Mouse (Mus musculus): ENCODE data around the gene Parp14.
A peak's percentile ranks its signal among the peaks of the same experiment; 100 is the strongest.
"Not testable (repeated sequence)": the region's sequence is repeated elsewhere in the genome, so short reads cannot be mapped to it uniquely, and the experiment has no call there.

Gene Parp14

DNA sequence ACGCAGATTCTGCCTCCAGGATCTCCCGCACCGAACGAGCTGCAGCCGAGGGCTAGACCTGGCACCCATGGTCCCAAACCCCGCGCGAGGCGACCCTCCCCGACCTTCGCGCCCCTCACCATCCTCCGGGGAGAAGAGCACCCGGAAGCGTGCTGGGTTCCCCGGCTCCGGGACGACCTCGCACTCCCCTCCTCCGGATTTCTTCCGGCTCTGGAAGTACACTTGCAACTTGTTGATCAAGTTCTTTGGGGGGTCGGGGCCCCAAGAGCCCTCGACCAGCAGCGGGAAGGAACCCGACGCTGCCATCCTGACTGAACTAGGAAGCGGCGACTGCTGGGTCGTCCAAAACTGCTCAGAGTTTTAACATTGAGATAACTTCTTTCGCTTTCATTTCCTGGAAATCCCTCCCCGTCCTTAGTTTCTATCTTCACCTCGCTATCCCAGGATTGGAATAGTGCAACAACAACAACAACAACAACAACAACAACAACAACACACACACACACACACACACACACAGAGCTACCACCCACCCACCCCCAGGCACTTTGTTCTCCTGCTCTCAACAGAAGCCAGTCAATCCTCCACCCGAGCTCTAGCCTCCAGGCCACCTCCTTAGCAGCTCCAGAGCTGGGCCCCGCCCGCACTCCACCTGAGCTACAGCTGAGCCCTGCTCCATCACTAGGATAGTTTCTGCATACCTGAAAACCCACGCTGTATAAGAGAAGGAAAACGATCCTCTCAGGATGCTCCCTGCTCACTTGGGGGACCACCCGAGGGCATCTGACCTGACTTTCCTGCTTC lies at the start of gene Parp14:
Parp14 (minus strand) TSS at position 497 of the 804 bp plus-strand sequence.
- peak; percentile 57 to 67 for DNase-seq (ENCODE audit: low spot score in 2 of 2)

DNA sequence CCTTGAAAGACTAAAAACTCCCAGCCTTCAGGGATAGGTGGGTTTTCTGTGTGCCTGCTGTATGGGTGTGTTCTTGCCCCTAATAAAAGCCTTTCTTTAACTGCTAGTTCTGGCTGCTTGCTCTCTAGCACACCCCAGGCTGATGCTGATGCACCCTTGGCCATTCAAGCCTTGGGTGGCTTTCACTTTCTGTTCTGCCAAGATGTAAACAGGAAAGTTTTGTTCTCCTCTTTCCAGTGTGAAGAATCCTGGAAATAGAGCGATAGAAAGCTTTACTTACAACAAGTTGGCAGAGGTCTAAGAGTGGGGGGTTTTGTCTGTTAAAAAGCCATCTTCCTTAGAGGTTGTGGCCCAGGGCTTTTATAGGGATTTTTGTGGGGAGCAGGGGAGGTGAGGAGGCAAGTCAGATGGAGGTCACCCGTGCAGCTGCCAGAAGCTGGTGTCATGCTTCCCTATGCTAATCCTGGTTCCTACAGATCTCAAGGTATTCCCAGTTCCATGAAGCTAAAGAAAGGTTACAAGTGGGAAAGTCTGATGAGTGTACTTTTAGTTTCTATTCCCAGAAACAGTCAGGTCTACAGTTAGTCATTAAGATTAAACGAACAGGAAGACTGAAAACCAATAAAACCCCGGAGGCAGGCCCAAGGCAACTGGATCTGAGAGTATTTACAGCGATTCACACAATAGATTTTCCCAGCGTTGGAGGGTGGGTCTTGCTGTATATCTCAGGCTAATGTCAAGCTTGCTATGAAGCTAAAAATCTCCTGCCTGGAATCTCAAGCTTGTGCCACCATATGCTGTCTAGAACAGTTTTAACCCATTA lies 47.6 kb upstream of the Parp14 start:
- DNase-seq (ENCODE audit: low spot score in 2 of 2): peak in 1 of 2 experiments; percentile 8

DNA sequence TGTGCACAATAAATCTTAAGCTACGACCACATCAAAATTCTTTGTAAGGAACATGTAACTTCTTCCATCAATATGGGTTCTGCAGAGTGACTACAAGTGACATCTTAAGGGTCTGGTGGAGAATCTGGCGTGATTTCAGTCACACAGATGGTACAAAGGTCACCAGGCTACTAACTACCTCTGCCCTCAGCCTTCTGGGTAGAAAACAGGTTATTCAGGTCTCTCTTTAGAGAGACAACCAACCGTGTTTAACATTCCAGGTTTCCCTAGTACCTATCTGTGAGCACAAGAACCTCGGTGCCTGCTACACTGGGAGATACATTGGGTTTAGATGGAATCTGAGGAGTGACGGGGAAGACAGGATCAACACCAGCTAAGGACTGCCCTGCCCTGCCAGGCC lies 43.0 kb upstream of the Parp14 start:
- no peak for DNase-seq (ENCODE audit: low spot score in 2 of 2)

GRCm38 (mm10) chr16:35913526-35913925 lies 42.2 kb upstream of the Parp14 start:
- DNase-seq (ENCODE audit: low spot score in 2 of 2): no peak

- DNase-seq (ENCODE audit: low spot score in 2 of 2): no peak
Observed at GRCm38 (mm10) chr16:35911449-35911848, 40.1 kb upstream of the Parp14 start.

- DNase-seq (ENCODE audit: low spot score in 2 of 2): peak; percentile 46 to 52
Observed at GRCm38 (mm10) chr16:35907432-35908201, 36.3 kb upstream of the Parp14 start.

- DNase-seq (ENCODE audit: low spot score in 2 of 2): no peak
Observed at GRCm38 (mm10) chr16:35906887-35907286, 35.5 kb upstream of the Parp14 start.

DNA sequence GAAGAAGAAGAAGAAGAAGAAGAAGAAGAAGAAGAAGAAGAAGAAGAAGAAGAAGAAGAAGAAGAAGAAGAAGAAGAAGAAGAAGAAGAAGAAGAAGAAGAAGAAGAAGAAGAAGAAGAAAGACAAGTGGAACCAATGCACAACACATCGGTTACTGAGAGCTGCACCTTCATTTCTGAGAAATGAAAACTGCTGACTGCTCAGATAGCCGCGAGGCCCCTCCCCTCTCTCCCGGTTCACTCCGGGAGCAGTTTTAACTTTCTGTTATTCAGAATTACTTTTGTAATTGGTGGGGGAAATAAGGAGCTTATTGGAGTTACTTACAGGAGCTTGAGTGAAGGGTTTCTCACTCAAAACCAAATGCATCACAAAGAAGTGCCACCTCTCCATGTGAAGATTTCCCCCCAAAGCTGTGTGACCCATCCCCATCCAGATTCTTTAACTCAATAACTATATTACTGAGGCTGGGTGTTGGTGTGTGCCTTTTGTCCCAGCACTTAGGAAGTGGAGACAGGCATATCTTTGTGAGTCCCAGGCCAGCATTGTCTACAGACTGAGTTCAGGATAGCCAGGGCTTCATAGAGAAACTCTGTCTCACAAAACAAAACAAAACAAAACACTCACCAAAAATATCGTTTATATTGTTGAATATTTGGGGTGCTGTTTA lies 34.6 kb upstream of the Parp14 start:
- no peak for DNase-seq (ENCODE audit: low spot score in 2 of 2)

DNA sequence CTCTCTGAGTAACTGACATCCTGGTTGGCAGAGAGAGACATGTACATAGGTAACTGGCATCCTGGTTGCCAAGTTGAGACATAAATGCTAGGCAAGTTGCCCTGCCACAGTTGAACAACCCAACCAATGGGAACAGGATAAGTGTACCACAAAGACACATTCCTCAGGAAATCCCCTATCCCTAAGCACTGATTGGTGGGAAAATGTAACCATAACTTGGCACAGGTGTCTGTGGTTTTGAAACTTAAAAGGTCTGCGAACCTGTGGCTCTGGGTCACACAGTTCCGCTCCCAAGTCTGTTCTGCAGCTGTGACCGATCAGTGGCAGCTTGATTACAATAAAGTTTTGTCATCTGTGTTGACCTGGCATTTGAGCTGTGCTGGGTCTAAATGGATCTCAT lies 34.0 kb upstream of the Parp14 start:
- DNase-seq (ENCODE audit: low spot score in 2 of 2): no peak

DNA sequence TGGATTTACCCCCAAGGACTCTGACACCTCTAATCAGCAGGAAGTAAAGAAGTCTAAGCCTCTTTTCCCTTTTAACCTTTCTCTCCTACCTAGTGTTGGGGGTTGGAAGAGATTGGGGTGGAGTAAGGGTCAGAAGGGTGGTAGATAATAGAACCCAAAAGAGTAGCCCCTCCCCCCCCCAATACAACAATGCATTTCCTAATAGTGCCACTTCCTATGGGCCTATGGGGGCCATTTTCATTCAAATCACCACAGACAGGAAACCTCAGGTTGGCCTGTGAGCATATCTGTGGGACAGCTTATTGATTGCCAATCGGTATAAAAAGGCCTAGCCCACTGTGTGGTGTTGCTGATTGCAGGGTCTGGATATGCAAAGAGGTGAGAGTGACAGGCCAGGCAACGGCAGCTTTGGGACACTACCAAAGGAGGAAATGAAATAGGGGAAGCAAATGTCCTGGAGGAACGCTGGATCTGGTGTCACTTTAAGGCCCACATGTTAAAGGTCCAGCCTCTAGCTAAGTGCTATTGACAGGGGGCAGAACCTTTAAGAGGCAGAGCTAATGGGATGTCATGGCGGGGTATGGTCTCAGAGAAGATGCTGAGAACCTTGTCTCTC lies 32.9 kb upstream of the Parp14 start:
- no peak for DNase-seq (ENCODE audit: low spot score in 2 of 2)

- no peak for DNase-seq (ENCODE audit: low spot score in 2 of 2)
Observed at GRCm38 (mm10) chr16:35903014-35903640, 31.8 kb upstream of the Parp14 start.

DNA sequence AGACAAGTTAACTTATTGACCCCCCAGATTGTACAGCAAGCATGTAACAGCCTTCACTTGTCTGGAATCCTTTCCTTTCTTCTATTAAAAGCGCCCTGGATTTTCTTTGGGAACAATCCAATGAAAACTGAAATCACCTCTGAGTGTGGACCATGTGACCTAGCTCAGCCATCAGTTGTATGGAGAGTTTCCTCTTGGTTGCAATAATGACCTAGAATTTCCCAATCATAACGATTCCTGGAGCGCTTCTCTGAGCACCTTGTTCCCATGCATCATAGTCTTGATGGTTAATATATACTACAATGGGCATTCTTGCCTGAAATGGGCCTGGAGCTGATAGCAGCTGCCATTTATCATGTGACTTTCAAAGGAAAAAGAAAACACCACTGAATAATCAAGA lies 29.2 kb upstream of the Parp14 start:
- DNase-seq (ENCODE audit: low spot score in 2 of 2): no peak

- DNase-seq (ENCODE audit: low spot score in 2 of 2): no peak
Observed at GRCm38 (mm10) chr16:35894997-35895396, 23.7 kb upstream of the Parp14 start.

DNA sequence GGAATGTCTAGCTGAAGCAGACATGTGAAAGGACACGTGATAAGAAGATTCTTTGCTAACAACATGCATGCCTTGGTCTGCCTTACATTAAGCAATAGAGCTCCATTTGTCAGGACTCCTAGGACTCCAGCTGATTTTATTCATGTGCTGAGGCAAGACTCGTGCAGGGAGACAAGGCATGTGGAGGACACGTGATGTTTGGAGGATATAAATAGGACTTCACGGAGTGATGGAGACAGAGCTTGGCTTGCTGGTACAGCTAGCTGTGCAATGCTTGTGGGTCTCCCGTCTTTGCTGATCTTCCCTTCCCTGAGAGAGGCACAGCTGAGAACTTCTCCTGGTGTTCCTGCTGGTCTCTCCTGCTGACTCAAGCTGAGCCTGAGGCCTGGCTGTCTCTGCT lies 20.3 kb upstream of the Parp14 start:
- DNase-seq (ENCODE audit: low spot score in 2 of 2): not testable (repeated sequence)

GRCm38 (mm10) chr16:35890645-35891044 lies 19.3 kb upstream of the Parp14 start:
- DNase-seq (ENCODE audit: low spot score in 2 of 2): no peak

- no peak for DNase-seq (ENCODE audit: low spot score in 2 of 2)
Observed at GRCm38 (mm10) chr16:35888910-35889309, 17.6 kb upstream of the Parp14 start.

DNA sequence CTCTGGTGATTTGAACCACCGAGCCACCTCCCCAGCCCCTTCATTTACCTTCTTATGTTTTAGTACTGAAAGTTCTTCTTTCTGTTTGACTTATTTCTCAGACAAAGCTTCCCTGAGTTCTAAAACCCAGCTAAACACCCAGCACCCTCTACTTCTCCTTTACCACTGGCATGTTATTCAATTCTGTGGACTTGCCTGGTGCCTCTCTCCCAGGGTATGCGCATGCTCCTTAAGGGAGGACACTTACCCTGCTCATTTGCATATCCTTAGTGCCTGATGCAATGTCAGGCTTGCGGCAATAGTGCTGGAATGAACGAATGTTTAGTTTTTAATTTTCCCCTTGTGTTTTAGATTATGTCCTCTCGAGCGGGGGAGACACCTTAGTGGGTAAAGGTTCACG lies 16.8 kb upstream of the Parp14 start:
- no peak for DNase-seq (ENCODE audit: low spot score in 2 of 2)

- peak; percentile 33 to 67 for DNase-seq (ENCODE audit: low spot score in 2 of 2)
Observed at GRCm38 (mm10) chr16:35874416-35874815, 3.1 kb upstream of the Parp14 start.

- DNase-seq (ENCODE audit: low spot score in 2 of 2): no peak
Observed at GRCm38 (mm10) chr16:35872410-35873006, 1.2 kb upstream of the Parp14 start.

GRCm38 (mm10) chr16:35871898-35872297 lies 554 bp upstream of the Parp14 start:
- peak in 1 of 2 experiments; percentile 13 for DNase-seq (ENCODE audit: low spot score in 2 of 2)

All from heart, adult 9 months (tissue).